Mouse (Mus musculus) adipocyte (in vitro differentiated cells): ENCODE results near the gene Dab1.

Experiments used
- DNase-seq: peaks from one replicate; pipeline ENCODE4 v3.0.0-alpha.2; 2016; ENCODE audit warnings: low spot score

Gene Dab1

DNA sequence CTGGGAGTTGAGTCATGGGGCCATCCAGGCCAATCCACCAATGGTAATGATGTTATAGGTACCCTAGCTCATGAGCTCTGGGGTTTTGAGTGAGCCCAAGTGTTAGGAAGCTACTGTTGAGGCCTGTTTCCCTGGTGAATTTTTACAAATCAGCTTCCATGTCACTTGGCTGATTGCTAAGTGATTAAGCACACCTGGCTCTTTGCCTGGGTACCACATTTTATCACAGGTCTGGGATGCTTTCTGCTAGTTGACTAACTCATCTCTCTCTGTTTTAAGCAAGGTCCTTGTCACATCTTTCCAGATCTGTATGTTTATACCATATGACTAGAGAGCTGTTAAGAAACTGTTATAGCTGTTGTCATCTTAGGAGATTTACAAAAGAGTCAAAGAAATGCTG lies 1051.6 kb downstream of the Dab1 start:
- DNase-seq = no peak

DNA sequence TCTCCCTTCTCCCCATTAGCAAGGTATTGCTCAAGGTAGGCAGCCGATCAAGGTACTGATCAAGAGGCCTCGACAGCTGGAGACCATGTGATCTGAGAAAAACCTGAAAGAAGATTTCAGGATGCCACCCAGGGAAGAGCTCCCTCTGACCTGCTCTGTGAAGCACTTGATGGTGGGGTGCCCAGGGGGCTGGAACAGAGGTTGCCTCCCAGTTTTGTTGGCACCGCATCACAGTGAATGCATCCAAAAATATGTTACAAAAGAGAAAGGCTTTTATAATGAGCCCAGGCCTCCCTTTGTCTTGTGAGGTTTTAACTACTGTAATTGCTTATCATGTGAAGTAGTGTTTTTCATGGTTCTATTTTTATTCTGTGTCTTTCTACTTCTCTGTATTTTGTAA lies 1054.2 kb downstream of the Dab1 start:
- no peak for DNase-seq

DNA sequence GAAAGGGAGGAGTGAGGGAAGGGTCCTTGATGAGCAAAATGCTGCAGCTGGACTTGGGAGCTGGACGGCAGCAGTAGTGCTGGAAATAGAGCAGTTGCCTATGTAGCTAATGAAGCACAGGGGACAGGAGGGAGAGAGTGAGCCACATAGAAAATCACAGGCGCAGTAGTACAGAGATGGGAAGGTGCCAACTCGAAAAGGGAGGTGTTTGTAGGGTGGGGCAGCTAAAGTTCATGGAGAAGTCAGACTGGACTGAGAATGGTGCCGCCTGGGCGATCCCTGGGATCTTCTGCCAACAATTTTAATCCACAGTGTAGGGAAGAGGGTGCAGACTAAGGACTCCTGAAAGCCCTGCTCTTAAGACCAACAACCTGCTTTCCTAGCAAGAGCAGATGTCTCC lies 1055.5 kb downstream of the Dab1 start:
- DNase-seq = no peak

DNA sequence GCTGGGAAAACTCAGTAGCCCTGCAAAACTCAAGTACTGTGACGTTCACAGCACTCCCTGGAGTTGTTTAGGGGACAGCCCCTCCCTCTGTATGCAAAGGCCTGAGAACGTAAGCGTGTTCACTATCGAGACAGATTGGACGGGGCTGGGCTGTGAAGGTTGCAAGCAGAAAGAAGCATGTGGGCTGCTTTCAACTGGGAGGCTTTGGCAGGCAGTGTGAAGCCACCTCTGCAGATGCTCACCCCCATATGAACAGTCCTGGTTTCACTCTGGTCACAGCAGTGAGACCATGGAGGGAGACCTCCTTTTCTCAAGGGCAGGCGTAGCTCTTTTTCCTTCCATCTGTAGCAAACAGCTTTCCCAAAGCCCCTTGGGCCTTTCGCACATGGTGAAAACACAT lies 1059.1 kb downstream of the Dab1 start:
- DNase-seq = no peak

DNA sequence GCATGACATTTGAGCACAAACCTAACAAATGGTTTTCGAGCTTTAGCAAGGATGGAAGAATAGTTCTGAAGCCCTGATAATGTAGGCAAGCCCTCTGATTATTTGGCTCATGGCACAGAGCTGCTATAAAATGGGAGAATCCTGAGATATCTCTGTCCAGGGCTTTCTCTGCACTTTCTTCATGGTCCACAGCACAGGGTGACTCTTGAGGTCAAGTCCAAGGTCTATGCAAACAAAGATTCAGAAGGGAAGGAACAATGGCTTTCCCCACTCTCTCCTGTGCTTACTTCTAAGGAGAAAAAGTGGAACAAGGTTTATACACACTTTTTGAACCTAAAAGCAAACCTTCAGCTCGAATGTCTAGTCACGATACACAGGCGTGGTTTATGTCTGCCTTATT lies 1061.3 kb downstream of the Dab1 start:
- DNase-seq = no peak

DNA sequence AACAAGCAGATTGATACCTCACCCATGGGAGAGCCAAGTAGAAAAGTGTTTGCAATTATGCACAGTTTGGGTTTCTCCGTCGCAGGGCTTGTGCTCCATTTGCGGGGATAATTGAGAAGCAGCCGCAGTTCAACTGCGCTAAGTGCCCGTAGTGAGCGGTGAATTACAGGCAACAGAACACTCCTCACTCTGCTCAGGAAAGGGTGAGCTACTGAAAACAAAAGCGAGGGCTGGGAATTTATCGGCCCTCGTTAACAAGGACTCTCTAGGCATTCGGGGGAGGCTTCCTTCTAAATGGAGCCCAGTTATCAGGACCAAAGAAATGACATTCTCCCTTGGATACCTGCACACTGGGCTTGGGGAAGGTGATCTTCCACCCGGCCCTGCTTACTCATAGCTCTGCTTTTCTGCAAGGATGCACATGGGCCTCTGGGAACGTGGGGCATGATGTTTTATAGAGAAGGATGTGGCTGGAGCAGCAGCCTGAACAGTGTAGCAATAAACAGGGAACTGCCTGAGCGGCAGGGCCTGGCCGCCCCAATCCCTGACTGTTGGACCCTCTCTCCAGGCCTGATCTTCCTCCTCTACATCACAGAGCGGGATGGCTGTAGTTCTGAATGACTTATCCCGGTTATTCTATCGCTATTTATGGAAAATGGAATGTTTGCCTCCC lies 1067.1 kb downstream of the Dab1 start:
- no peak for DNase-seq

DNA sequence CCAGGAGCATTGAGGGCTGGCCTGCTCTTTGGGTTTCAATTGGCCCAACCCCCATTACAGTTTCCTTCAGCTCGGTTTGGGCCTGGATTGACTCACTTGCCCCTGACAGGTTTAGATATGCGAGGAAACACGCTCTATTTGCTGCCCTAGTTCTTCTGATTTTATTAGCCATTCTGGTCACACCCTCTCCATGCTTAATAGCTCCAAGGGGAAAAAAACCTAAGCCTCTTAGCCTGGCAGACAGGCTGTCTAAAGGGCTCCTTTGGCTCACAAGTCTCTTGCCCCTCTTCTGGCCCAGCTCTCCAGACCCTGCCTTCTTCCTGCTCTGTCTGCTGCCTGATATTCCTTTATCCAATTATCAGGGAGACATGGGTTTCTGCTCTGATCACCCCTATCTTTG lies 1069.9 kb downstream of the Dab1 start:
- DNase-seq = no peak

DNA sequence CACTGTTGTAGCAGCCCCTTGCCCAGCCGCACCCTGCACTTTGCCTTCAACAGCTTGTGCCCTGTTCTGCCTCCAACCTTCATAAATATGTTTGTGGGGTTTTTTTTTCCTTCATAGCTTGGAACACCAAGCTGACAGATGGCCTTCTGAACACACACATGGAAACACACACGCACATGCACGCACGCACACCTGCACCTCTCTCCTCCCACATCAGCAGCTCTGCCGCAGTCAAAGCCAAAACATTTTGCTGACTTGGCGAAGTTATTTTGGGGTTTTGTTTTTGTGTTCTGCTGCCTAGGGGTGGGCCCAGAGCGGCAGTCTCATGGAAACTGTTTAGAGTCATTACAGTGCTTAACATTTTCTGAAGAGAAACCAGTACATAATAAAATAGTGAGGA lies 1071.9 kb downstream of the Dab1 start:
- no peak for DNase-seq

DNA sequence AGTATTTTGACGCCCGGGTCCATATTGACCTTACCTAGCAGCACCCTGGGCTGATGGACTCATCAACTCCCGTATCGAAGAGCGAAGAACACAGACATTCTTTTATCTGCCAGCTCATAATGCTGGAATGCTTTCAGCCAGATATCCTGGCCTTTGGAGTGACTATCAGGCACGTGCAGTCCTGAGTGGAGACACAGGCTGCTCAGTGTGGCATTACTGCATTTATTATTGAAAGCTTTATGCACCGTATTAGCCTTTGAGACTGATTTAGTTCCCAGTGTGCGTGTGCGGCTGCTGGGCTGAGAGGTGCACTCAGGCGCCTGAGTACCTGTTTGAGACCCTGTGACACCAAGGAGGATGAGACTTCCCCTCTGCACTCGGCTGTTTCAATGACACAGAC lies 1075.0 kb downstream of the Dab1 start:
- no peak for DNase-seq

DNA sequence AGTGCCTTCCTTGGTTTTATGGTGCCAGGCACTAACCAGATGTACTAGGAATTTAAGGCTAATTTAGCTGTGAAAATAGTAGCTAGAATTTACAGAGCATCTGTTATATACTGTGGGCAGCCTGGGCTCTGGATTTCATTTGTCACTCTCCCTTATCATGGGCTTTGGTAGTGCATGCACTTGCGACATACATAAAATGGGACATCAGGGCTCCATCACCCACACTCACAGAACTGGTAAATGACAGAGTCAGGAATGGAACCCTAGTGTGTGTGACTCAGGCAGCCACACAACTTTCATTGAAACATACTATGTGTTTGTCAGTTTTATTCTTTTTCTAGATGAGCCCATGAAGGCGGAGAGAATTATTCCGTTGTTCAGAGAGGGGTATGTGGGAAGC lies 1077.4 kb downstream of the Dab1 start:
- DNase-seq = no peak

DNA sequence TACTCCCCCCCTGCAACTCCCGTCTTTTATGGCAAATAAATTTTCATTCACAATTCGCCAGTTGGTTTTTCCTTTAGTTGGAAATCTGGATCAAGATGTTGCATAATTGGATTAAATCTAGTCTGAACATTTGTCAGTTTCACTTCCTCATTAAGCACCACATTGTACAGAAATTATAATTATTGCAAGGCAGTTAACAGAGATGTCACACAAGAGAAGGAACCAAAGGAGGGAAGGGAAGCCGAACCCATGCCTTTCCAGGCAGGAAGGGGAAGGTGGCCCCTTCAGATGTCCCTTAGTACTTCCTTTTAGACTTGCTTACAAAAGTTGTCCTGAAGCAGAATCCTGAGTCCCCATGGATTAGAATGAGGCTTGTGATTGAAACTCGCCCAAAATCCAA lies 1078.5 kb downstream of the Dab1 start:
- DNase-seq = no peak

DNA sequence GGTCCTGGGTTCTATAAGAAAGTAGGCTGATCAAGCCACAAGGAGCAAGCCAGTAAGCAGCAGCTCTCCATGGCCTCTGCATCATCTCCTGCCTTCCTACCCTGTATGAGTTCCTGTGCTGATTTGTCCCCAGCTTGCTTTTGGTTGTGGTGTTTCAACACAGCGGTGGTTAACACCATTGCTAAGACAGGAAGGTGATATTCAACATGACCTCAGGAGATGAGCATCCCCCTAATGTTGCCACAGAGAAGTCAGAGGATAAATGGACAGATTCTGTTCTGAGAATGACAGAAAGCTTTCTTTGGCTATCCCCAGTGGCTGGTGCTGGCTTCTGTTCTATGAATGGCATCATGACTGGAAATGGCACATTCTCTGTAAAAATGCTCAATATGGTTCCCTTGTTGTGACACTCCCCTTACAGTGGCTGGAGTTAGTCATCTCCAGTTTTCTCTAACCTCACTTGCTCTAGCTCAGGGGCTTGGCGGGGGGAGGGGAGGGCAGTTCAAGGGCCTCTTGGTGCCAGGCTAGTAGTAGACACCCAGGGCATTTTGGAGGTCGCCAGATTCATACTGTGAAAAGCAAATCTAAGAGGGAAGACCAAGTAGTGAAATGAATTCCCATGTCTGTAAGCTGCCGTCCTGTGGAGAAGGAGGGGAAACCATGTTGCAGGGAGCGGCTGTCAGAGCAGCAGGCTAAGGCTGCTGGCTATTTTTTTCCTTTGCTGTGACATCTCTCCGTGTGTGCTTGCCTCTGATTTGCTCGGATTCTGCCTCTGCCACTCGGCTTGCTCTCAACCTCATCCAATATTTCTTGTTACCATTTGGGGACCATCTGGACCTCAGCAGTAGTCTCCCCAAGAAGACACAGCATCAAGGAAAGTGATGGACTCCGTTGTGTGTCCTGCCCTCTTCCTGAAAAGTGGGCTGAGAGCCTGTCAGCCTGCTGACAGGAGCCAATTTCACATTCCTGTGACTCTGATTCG lies 1086.8 kb downstream of the Dab1 start:
- no peak for DNase-seq

DNA sequence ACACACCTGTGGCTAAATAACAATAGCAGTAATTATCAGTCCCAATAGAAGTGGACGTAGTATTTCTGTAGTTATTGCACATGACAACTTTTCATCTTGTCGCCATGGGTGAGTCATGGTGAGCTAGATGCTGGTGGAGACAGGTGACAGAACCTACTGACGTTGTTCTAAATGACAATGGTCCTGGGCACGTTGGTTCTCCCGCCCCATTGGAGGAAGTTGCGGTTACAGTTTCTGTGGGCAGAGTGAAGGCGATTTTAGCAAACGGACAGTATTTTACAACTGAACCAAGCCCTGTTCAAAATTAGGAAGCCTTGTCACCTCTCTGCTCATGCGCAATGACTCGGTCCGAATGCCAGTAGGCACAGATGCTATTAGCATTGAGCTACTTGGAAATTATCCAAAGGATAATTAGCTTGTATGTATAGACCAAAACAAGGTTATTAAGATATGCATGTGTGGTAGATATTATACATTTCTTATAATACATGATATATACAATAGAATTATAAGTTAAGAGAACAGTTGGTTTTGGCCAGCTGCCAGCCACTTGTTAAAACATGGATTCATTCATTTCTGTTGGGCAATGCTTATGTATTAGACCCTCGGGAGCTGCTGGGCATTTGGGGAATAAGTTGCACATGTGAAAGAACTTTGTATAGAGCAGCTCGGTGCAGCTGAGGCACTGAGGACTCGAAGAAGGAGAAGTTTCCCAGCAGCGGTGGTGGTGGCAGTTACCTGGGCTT lies 1093.4 kb downstream of the Dab1 start:
- no peak for DNase-seq

DNA sequence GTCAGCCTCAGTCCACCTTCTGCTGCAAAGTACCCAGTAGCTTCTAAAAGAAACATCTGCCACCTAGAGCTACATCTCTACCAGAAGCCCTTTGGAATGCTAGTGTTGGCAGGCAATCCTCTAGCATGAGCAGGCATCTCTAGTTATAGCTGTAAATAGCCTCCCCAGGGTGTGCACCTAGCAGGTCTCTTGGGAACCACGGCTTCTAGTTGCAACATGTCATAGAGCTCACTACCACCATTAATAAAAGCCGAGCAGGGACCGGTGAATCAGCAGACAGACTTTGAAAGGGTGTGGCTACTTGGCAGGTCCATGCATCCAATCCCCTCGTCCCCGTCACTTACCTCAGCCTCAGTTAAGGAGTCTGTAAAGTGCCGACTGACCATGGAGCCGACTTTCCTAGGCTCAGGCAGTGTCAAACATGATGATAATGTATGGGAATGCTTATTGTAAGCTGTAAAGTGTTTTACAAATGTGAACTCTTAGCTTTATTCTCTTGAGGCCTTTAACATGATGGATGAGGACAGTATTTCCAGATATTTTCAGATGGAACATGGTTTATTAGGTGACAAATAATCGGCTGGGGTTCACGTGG lies 1095.9 kb downstream of the Dab1 start:
- no peak for DNase-seq

DNA sequence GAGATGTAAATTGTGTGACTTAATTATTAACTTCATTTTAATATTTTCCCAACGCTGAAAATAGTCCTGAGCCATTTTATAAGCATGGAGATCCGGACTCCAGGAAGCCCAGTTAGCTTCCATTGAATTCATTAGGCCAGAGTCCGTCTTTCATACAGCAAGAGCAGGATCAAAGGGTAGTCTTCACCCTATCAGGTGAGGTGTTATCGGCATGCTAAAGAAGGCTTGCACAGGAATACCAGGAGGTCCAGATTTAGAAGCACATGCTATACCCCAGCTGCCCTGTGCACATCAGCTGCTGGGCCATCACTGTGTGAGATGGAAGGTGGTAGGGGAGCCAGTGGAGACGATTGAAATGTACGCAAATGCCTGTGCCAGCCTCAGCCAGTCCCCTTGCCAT lies 1096.7 kb downstream of the Dab1 start:
- no peak for DNase-seq

DNA sequence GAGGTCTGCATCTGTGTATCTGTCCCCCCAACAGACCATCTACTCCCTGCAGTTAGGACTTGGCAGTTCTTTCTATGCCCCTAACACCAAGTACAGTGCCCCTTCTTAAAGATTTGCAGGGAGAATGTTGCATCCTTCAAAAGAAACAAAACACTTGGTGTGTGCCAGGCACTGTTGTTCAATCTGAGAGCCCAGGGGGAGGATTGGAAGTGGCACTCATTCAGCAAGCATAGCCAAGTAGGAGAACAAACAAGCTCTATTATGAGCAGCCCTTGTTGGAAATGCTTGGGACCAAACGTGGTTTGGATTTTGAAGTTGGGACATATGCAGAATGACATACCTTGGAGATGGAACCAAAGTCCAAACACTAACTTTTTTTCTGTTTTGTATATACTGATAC lies 1097.3 kb downstream of the Dab1 start:
- DNase-seq = no peak

DNA sequence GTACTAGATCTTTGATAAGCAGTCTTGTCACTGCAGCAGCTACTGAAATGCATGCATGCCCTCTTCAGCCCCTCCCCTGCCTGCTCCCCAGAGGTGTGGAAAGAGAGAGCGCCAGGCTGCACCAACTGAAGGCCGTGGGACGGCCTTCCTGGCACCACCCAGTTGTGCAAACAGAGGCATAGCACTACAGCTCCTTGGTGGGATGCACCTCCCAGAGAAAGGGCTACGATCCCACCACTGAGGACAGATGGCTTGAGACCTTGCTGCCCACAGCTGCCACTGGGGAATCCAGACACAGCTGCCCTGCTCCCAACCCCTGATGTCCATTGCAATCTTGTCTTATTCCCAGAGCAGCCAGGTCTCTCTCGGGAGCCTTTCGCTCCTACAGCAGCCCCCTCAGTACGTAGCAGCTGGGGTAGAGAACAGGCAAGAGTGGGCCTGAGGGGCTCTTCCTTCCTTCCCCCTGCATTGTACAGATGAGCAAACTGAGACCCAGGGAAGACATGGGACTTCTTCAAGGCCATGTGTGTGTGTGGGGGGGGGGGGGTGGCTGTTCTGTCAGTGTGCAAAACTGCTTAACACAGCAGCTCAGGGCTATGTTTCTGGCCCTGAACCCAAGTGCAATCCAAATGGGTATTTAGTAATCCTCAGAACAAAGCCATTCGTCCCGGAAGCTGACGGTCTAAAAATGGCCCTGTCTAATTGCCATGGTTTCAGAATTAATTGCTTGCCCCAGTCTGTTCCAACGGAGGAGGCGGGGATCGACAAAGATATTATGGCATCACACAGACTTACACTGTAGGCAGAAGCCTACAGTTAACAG lies 1100.0 kb downstream of the Dab1 start:
- no peak for DNase-seq

DNA sequence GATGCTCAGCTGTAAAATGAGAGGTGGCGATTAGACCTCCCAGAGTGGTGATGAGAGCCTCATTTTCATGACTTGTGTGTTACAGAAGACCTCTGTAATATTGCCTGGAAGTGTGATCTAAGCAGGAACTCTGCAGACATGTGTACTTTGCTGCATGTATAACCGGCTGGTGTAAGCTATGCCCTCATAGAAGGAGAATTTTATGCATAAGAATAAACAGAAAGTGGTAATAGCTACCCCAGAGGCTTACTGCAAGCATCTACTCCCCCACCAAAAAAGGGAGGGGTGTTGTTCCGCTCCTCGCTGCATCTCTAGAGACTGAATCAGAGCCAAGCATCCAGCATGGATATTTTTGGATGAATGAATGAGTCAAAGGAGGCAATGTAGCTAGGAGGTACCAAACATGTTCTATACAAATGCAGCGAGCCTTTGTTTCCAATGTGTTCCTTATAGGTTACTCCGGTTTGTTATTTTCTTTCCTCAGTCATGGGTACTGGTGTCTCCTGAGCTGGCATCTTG lies 1104.4 kb downstream of the Dab1 start:
- DNase-seq = no peak

DNA sequence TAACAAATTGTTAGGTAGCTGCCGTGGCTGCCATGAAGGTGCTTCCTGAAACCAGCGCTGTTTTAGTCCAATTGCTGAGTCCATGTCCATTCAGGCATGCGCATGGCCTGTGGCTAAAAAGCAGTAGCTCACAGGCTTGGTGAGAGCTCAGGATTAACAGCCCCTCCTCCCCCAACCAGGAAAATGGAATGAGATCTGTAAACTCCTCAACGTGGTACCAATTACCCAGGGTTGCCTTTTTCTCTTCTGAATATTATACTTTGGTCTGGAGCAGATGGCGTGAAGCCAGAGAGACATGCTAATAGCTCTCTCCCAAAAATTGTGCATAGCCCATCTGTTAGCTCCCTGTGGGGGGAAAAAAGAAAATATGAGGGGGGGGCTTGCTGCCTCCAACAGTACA lies 1105.1 kb downstream of the Dab1 start:
- DNase-seq = no peak

DNA sequence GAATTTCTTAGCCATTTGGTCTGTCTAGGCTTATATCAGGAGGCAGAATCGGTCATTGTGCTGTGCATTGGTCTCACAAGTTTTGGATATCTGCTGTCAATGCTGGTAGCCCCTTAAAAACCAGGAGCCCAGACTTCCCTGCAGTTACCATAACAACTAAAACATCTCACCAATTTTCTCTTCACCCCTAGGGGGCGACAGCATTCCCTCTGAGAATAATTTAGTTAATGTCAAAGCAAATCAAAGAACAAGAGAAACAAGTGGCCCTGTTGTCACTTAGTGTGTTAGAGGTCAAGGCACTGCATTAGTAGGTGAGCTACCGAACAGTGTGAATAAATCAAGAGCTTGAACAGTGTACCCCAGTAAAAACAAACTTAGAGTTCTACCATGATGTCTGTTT lies 1106.5 kb downstream of the Dab1 start:
- no peak for DNase-seq

DNA sequence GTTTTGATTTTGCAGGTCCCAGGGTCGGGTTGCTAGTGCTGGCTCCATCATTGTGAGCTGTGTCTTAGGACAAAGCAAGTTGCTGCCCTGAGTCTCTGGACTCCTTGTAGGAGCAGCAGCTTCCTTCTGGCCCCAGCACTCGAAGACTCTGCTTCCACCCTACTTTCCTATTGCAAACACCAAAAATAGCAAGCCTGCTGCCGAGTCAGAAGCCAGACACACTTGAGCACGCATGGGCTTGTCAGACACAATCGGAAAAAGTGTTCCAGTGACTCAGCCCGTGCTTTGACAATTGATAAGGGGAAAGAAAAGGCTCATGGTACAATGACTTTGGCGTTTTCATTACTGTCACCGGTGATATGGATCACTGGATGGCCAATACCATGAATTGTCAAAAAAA lies 1110.0 kb downstream of the Dab1 start:
- no peak for DNase-seq
